Mouse (Mus musculus) retina, adult 2 months (tissue): Measurements from ENCODE around the gene Thbs4.
"Not testable (repeated sequence)": the region's sequence is repeated elsewhere in the genome, so short reads cannot be mapped to it uniquely, and the experiment has no call there.

Experiments
- DNase-seq: peaks from one replicate; pipeline ENCODE4 v3.0.0-alpha.2; 2012; ENCODE audit warnings: low read depth, low spot score

The Thbs4 gene

DNA sequence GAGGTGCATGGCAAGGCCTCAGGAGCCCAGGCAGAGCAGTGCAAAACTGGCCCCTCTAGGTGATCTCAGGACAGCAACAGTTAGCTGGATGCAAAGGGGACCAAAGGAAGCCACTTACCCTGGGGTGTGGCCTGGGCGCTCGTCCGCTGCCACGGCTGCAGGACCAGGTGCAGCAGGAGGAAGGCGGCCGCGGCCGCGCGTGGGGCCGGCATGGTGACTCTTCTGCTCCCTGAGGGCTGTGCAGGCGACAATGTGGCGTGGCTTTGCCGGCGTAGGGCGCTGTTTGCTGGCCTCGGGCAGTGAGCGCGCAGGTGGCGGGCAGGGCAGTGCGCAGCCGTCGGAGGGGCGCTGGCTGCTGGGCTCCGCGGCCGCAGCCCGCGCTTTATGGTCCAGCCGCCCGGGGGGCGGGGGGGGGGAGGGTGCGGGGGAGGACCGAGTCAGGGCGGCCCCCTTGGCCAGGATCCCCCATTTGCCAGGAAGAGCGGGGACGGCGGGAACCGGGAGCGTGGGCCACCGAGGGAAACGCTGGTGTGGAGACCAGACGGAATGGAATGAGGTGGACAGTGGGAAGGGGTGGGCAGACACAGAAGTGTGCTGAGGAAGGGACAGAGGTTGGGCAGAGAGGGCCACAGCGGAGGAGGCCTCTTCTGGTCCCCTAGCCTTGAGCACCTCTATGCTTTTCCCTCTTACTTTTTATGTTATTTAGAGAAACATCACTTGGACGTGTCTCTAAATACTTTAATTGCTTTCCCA is at the start of gene Thbs4:
Gene Thbs4 (minus strand): TSS at position 357 of the 753 bp plus-strand sequence.
- no peak for DNase-seq

- no peak for DNase-seq
Observed at GRCm38 (mm10) chr13:92833162-92833561, 38.5 kb upstream of the Thbs4 start.

DNA sequence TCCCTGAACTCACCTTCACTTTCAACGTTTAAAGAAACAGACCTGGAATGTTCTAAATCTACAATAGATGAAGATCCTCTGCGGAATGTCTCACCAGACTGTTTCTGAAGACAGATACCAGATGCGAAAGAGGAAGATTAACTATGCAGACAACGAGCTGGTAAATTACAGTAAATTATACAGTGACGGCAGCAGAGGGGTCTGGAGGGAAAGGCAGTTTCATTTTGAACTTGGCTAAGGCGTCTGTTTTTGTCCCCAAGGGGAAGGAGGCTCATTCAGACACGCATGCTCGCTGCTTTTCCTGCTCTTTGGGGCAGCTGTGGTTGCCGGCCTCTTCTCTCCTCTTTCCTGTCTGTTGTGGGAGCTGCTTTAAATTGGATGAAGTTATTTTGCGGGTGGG is 34.2 kb upstream of the Thbs4 start:
- DNase-seq: no peak

GRCm38 (mm10) chr13:92817357-92817756 is 22.7 kb upstream of the Thbs4 start:
- DNase-seq: no peak

GRCm38 (mm10) chr13:92816329-92816728 is 21.7 kb upstream of the Thbs4 start:
- no peak for DNase-seq

- DNase-seq: not testable (repeated sequence)
Observed at GRCm38 (mm10) chr13:92810592-92810991, 16.0 kb upstream of the Thbs4 start.

DNA sequence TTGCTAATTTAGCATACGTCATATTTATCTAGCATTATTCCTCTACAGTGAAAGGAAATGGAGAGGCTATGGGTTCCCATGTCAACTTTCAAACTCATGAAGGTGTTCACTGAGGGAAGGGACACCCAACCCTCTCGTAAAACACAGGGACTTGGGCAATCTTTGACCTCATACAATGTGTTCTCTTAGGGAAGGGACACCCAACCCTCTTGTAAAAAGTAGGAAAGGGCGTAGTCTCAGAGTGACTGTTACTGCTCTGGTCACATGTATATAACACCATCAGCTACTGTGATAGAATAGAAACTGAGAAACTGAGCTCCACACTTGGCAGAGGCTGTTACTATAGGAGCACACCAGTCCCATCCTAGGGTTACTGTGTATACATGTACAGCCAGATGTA is 13.2 kb upstream of the Thbs4 start:
- DNase-seq: no peak

- DNase-seq: no peak
Observed at GRCm38 (mm10) chr13:92806785-92807184, 12.2 kb upstream of the Thbs4 start.

- DNase-seq: no peak
Observed at GRCm38 (mm10) chr13:92799306-92799925, 4.8 kb upstream of the Thbs4 start.

GRCm38 (mm10) chr13:92798830-92799229 is 4.2 kb upstream of the Thbs4 start:
- no peak for DNase-seq

- DNase-seq: no peak
Observed at GRCm38 (mm10) chr13:92793636-92794035, 982 bp downstream of the Thbs4 start.

DNA sequence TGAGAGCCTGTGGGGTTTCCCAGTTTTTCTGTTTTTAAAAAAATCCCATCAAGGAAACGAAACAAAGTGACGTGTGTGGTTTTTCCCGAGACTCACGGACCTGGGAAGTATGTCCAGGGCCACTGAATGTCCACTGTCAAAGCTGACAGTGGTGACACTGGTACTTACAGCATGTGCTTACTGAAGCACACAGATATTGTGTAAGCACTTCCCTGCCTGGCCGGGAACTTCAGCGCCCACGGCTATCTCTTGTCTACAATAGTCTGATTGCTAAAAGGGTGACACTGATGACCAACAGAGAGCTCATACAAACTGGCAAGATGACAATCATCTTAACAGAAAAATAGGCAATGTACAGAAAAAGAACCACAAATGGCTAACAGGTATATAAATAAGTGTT is 3.1 kb downstream of the Thbs4 start:
- no peak for DNase-seq

DNA sequence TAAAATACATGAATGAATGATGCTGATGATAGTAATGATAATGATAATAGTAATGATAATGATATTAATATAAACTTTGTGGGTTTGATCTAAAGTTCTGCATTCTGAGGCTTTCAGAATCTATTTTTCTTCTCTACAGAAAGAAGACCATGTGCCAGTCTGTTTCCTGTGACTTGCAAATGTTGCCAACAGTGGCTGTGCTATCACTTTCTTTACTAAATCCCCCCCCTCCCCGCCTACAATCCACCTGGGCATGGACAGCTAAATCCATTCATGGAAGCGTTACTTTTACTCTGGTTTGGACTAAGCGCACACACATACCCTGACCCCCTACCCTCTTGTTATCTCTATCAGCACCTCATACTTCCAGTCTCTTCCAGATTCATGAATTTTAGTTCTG is 10.3 kb downstream of the Thbs4 start:
- no peak for DNase-seq

DNA sequence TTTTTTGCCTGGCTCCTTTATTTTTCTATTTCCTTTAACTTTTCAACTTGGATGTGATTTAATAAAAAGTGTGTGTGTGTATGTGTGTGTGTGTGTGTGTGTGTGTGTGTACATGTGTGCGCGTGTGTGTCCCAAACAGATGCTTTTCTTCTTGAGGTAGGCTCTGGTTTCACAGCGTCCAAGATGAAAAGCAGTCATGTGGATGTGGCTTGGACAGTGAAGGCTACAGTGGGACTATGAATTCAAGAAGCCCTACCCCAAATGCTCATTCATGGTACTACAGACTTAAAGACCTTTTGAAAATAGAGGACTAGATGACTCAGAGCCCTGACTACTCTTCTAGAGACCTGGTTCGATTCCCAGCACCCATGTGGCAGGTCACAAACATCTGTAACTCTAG is 11.1 kb downstream of the Thbs4 start:
- no peak for DNase-seq

DNA sequence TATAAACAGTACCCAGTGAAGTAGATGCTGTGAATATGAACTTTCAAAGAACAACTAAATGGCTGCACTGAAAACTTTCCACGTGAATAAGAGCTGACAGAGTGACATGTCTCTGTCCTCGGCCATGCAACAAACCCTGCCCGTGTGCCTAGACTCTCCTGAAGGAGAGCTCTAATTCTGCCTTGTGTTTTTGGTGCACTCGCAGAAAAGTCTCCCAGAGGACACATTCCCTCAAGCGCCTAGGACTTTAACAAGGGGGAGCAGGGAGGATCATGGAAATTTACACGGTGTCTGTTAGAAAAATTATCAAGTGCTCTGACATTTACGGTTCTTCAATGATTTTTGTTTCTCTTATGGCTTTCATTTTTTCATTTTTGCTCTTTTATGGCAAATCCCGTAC is 13.7 kb downstream of the Thbs4 start:
- DNase-seq: no peak

GRCm38 (mm10) chr13:92780076-92780475 is 14.5 kb downstream of the Thbs4 start:
- DNase-seq: no peak

GRCm38 (mm10) chr13:92778642-92779041 is 16.0 kb downstream of the Thbs4 start:
- DNase-seq: no peak

DNA sequence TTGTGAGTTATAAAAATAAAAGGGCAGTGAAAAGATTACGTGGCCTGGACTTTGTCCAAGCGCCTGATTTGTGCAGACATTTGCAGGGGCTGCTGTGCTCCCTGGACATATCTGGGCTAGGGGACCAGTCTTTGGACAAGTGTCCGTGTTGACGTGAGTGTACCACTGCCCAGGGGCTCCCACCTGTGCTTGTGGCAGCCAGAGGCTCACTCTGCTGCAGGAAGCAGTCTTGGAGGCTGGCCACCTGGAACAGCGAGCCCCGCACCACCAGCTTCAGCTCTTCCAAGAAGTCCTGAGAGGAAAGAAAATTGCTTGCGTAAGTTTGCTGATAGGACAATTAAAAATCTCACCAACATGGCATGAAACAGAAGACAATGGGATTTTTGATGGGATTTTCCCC is 18.7 kb downstream of the Thbs4 start:
- DNase-seq: no peak

- DNase-seq: no peak
Observed at GRCm38 (mm10) chr13:92774887-92775286, 19.7 kb downstream of the Thbs4 start.

GRCm38 (mm10) chr13:92772500-92772899 is 22.1 kb downstream of the Thbs4 start:
- no peak for DNase-seq

- DNase-seq: no peak
Observed at GRCm38 (mm10) chr13:92771566-92771965, 23.1 kb downstream of the Thbs4 start.

- no peak for DNase-seq
Observed at GRCm38 (mm10) chr13:92765454-92766242, 29.0 kb downstream of the Thbs4 start.

GRCm38 (mm10) chr13:92762322-92762721 is 32.3 kb downstream of the Thbs4 start:
- no peak for DNase-seq
